Mouse (Mus musculus) heart, postnatal 10 days (tissue): ENCODE results near the gene Galnt9. TPM values are rescaled to one million over a fixed set of nuclear protein-coding genes. Genes with fewer than 3 reads are reported as not detected.

Experiments used
- DNase-seq, 2 experiments: peaks; one replicate each; pipeline ENCODE4 v3.0.0; 2021
- intact Hi-C: fragments of 180-260 bp; cut with DNase I; formaldehyde crosslinking; loops from one replicate; pipeline ENCODE4 v1.15.1; 2025
- total RNA-seq, 2 experiments: library from RNA; stranded (reverse); gene quantifications; 2 replicates each; pipeline ENCODE4 v1.2.3; 2021

Gene Galnt9
- total RNA-seq, 2 experiments from 2014 or later, result not detected

DNA sequence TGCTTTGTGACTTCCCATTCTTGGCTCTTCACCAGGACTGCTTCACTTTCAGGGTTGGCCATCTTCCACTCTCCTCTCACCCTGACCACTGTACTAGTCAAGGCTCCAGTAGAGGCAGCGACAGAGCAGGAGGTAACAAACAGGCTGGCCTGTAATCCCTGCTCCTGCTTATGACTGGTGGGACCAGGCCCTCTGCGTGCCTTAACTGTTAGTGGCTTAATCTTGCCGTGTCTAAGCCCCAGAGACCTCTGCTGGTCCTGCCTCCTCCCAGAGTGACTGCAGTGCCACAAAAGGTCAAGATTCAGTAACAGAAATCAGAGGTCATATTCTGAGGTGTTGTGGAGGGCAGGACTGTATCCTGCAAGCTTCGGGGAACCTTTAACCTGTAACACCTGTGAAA, 13.1 kb upstream of the Galnt9 start:
- no peak for DNase-seq
- intact Hi-C loops, result no loop called here

- no peak for DNase-seq
- intact Hi-C loops, result no loop called here
Measured at GRCm38 (mm10) chr5:110534402-110534801, 9.8 kb upstream of the Galnt9 start.

DNA sequence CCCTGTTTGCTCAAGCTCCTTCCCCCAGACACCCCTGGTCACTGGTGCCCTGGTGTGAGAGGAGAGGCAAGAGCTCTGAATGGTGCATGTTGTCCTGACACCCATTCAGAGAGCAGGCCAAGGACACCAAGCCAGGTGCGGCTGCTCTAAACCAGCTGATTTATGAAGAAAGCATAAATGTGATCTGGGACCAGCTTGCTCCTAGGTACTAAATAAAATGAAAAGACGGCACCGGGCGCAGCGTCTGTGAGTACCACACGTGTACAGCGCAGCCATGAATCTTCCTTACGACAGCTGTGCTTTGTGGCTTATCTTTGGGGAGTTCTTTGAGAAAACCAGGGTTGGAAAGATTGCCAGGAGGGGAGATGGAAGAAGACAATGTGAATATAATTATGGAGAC, 8.2 kb upstream of the Galnt9 start:
- no peak for DNase-seq
- intact Hi-C loops, result no loop called here

GRCm38 (mm10) chr5:110540947-110541346, 3.2 kb upstream of the Galnt9 start:
- intact Hi-C loops, result no loop called here
- no peak for DNase-seq

DNA sequence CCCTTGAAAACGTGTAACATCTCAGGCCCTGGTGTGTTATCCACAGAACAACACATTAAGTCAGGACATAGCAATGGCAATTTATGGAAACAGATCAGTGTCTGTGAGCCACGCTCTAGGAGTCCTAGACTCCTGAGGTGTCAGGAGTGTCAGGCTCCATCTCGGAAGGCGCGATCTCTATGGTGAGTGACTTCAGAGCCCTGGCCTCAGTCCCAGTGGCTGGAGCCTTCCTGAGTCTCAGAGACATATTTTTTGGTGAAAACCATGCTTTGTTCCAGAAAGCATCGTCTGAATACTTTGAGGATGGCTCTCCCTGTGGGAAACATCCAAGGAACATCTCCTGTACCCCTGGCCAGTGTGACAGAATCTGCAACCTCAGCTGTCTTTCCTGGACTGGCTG, 2.7 kb upstream of the Galnt9 start:
- DNase-seq, result no peak
- intact Hi-C loops, result no loop called here

DNA sequence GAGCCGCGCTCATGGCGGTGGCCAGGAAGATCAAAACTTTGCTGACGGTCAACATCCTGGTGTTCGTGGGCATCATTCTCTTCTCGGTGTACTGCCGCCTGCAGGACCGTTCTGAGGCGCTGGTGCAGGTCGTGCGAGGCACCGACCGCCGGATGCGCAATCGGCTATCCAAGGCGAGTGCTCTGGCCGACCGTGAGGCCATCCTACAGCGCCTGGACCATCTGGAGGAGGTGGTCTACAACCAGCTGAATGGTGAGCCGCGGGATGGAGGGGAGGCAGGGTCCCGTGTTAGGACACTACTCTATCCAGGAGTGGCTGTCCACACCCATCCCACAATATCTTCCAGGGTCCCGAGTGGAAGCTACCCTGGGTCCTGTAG, 525 bp downstream of the Galnt9 start:
- intact Hi-C loops, result no loop called here
- DNase-seq, result no peak

- intact Hi-C loops, result no loop called here
- DNase-seq, result no peak
Measured at GRCm38 (mm10) chr5:110545311-110545710, 1.2 kb downstream of the Galnt9 start.

- intact Hi-C loops, result no loop called here
- DNase-seq, result no peak
Measured at GRCm38 (mm10) chr5:110546136-110546535, 2.0 kb downstream of the Galnt9 start.

DNA sequence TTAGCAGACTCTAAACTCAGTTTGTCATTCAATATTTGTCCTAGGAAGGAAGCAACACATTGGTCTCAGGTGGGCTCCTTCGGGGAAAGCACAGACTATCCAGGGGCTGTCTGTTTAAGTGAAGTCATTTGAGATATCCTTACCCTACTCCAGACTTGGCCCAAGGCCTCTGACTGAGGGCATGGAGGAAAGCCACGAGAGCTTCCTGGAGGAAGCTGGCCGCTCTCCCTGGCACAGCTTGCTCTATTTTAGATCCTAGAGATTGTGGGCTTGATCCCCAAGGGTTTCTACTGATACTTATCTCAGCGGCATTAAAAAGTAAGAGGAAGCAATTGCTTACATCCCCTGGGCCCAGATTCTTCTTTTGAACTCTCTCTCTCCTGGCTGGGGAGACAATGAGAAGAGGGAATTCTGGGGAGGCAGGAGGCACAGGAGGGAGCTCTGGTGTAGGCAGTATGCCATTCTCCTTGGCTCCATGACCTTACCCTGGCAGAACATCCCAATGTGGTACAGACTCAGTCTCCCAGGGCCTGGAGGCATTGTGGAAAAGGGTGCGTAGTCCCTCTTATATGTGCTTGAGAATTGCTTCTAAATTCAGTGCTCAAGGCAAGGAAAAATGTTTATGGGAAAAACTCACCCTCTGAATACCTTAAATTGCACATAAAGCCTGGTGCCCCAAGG, 2.7 kb downstream of the Galnt9 start:
- intact Hi-C loops, result no loop called here
- DNase-seq, result no peak

DNA sequence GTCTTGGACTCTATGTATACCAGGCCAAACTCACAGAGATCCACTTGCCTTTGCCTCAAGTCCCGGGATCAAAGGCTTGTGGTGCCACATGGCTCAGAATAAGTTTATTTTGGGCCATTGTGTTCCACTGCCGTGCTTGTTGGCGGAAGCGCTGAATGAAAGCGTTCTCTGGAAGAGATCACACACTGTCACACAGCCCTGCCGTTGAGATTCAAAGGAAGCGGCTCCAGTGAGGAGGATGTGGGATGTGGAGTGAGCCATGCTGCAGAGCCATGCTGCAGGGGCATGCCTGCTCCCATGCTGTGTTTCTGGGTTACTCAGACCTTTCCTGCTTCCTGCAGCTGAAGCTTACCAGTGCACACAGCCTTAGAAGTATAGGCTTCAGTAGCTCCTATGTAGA, 4.3 kb downstream of the Galnt9 start:
- intact Hi-C loops, result no loop called here

GRCm38 (mm10) chr5:110550189-110550588, 6.0 kb downstream of the Galnt9 start:
- no peak for DNase-seq
- intact Hi-C loops, result no loop called here

More for the DNA sequence above, 4.3 kb downstream of the Galnt9 start:
- no peak for DNase-seq

DNA sequence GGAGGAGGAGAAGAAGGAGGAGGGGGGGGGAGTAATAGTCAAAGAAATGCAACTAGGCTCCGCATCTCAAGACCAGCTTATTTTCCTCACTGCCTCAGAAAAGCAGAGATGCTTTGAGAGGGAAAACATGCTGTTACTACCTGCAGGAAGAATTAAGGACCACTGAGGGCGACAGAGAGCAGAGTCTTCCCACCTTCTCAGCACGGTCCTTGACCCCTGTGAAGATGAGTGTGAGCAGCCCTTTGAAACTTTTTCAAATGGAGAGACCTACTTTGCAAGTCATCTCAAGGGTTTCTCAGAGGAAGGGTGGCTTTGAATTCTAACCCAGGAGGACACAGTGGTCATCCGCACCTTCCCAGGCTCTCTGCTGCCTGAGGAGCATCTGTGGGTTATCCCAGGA, 6.7 kb downstream of the Galnt9 start:
- DNase-seq, result no peak
- intact Hi-C loops, result no loop called here

DNA sequence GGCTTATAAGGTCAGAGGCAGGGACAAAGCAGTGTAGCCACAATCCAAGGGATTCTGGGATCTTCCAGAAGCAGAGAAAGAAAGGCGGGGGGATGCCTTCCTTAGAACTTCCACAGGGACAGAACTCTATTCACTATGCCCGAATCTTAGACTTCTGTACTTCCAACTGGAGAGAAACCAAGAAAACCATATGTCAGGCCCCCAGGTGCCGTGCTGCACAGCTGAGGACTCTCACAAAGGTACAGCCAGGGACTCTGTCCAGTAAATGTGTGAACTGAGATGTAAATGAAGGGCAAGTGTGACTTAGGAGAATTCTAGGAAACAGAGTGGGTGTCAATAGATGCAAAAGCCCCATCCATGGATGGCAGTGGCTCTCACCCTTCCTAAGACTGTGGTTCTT, 7.8 kb downstream of the Galnt9 start:
- no peak for DNase-seq
- intact Hi-C loops, result no loop called here

DNA sequence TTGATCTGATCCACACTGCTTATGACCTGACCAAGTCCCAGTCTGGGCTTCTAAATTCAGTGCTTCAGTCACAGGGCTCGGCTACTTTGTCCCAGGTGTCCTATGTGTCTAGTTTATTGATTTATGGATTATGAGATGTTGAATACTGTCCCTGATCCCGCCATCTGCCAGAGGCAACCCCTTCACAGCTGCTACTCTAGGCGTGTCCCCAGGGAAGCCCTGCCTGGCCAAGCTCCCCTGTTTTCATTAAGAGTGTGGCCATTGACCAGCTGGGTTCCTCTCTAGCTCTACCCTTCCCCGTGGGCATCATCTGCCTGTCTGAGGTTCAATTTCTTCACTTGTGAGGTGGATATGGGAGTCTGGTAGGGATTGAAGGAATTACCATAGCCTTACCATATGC, 9.2 kb downstream of the Galnt9 start:
- intact Hi-C loops, result no loop called here
- DNase-seq, result no peak

GRCm38 (mm10) chr5:110555198-110555597, 11.0 kb downstream of the Galnt9 start:
- no peak for DNase-seq
- intact Hi-C loops, result no loop called here

DNA sequence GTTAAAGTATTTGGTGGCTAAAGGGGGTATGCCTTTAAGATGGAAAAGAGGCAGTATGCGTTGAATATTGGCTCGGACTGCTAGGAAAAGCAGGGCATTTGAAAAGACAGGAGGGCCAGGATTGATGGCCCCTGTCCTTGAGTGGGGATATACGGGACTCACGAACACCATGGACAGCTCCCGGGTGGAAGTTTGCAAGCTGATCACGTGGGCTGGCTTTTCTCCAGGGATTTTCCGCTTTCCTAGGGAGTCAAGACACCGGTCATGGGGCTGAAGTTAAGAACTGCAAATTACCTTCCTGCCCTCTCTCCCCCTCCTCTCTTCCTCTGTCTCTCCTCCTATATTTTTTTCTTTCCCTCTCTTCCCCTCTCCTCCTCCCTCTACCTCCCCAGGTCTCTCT, 14.2 kb downstream of the Galnt9 start:
- peak; percentile 82 to 88 for DNase-seq
- intact Hi-C loops, result no loop called here

DNA sequence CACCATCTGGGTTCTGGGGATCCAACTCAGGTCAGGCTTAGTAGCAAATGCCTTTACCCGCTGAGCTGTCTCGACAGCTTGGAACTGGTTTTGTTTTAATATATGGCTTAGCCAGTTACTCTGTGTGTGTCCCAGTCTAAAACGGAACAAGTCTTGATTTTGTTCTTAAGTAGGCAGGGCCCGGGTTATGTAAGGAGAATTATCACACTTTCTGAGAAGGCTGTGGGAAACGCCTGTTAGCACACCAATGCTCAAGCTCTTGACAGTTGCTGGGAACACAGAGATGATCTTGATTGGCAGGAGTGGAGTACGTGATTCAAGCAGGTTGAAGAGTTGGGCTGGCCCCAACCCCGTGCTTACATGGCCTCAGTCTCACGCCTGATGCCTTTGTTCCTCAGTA, 15.5 kb downstream of the Galnt9 start:
- no peak for DNase-seq
- intact Hi-C loops, result no loop called here

GRCm38 (mm10) chr5:110562741-110563326, 18.7 kb downstream of the Galnt9 start:
- intact Hi-C loops, result no loop called here
- no peak for DNase-seq

DNA sequence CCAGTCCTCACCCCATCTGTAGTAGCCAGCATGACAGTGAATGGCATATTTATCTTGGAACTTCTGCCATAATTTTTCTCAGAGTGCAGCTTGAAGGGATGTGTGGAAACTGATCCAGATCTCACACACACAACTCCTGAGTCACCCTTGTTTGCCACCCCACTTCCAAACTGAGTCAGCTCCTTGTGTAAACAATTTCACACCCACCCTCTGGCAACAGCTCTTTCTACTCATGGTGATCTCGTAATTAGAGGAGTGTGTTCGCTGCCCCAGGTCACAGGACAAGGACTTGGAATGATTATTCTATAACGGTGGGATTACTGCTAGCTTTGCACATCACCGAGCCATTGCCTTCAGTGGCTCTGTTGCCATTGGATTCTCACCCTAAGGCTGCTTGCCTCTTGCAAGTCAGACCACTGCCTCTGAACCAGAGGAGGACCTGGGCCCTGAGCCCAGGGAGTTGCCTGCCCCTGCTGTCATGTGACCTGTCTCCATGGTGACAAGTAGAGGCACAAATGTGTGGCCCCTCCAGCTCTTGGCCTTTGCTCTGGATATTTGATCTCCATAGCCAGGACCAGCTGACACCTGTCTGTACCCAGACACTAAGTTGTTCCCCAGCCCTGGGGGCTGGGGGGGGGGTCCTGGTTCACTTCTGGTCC, 21.0 kb downstream of the Galnt9 start:
- DNase-seq, result no peak
- intact Hi-C loops, result no loop called here

DNA sequence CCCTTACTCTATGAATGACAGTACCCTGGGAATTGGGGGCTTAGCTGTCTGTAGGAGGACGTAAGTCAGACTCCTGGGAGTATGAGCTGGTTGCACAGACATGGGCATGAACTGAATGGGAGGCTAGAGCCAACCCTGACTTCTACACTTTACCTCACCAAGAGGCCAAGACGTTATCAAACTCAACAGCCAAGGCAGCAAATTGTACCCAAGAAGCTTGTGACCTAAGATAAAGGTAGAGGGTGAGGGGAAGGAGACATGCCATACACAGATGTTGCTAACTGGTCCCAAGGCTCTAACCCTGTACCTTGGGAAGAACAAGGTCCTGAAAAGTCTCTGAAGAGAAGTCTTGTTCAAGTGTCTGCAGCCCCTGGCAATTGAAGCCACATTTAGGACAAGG, 23.4 kb downstream of the Galnt9 start:
- intact Hi-C loops, result no loop called here
- no peak for DNase-seq

DNA sequence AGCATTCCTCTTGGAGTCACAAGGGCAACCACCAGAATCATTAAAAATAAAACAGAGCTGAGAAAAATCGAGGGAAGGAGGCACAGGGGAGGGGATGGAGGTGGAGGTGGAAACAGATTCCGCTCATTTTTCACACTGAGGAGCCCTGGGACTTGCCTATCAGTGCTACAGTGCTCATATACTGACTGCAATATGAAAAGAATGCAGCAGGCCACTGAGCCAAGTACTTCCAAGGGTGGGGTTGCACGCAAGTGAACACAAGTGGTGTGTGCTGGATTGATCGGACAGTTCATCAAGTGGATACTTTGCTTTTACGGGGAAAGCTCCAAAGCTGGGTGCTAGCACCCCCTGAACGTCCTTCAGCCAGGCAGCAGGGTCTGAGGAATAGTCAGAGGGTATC, 30.7 kb downstream of the Galnt9 start:
- intact Hi-C loops, result no loop called here
- no peak for DNase-seq

GRCm38 (mm10) chr5:110579296-110579695, 35.1 kb downstream of the Galnt9 start:
- intact Hi-C loops, result no loop called here
- DNase-seq, result no peak
